Mouse (Mus musculus): ENCODE data around the gene S1pr2. TPM values are rescaled to one million over a fixed set of nuclear protein-coding genes. Genes with fewer than 3 reads are reported as not detected.
"Not testable (repeated sequence)": the region's sequence is repeated elsewhere in the genome, so short reads cannot be mapped to it uniquely, and the experiment has no call there.

Gene S1pr2
- polyA plus RNA-seq, 1 experiment from 2014 or later: 54.5 TPM

DNA sequence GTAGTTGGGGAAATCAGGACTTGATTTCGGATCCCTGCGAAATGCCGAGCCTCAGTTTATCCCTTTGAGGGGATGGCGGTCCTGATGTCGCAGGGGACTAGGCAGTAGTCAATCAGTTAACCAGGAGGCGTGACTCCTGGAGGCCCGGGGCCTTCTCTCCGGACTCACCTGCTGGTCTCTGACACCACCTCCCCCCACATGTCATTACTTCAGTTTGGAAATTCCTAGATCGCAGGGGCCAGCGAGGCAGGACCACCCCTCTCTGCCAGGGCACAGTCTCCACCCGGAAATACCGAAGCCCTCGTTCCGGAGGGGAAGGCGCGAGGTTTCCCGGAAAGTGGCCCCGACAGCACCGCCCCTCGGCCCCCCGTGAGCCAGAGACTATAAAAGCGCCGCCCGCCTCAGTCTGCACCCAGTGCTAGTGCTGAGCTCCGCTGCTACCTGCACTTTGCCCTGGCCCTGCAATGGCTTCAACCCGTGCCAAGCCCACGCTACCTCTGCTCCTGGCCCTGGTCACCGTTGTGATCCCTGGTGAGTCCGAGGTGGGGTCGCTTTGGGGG lies 39.1 kb upstream of the S1pr2 start, which contains the start of gene Icam1:
Gene Icam1, plus strand, starts transcription at position 415 of the 560 bp plus-strand sequence.
- H3K36me3 ChIP-seq (ENCODE audit: control insufficient read depth, insufficient read depth, low read length): no peaks in the 10 kb centered on the region
- no peaks in the 10 kb centered on the region for H3K4me1 ChIP-seq (ENCODE audit: control insufficient read depth, insufficient read depth, low read length)
- DNase-seq (ENCODE audit: low spot score): peak; percentile 52
- WGBS: under 1% methylated on average over 21 of the region's 30 CpGs
- no peaks in the 10 kb centered on the region for H3K9me3 ChIP-seq (ENCODE audit: control insufficient read depth, low read length)
- no peak within 1 kb of the TSS for H3K27ac ChIP-seq (replicated peaks; ENCODE audit: low read depth, low read length)
- H3K4me3 ChIP-seq (ENCODE audit: low read depth, low read length): peak within 1 kb of the TSS; percentile 43
- peak; percentile 48 for ATAC-seq (ENCODE audit: low read depth)
- H3K27me3 ChIP-seq (replicated peaks; ENCODE audit: control insufficient read depth, insufficient read depth, low read length): peaks cover 33% of the 10 kb centered on the region
- peak within 1 kb of the TSS; percentile 68 for H3K4me2 ChIP-seq (ENCODE audit: low read depth, low read length)
- H3K9ac ChIP-seq (ENCODE audit: low read depth, low read length): peak within 1 kb of the TSS; percentile 54

GRCm38 (mm10) chr9:21014691-21015570 lies 38.4 kb upstream of the S1pr2 start:
- H3K27ac ChIP-seq (replicated peaks; ENCODE audit: low read depth, low read length): no peak overlapping the region
- H3K36me3 ChIP-seq (ENCODE audit: control insufficient read depth, insufficient read depth, low read length): no peaks in the 10 kb centered on the region
- H3K4me2 ChIP-seq (ENCODE audit: low read depth, low read length): peak overlapping the region; percentile 68
- H3K27me3 ChIP-seq (replicated peaks; ENCODE audit: control insufficient read depth, insufficient read depth, low read length): peaks cover 33% of the 10 kb centered on the region
- WGBS: 2% methylated on average over 23 of the region's 29 CpGs
- peak; percentile 69 for ATAC-seq (ENCODE audit: low read depth)
- peak overlapping the region; percentile 43 for H3K4me3 ChIP-seq (ENCODE audit: low read depth, low read length)
- no peaks in the 10 kb centered on the region for H3K9me3 ChIP-seq (ENCODE audit: control insufficient read depth, low read length)
- DNase-seq (ENCODE audit: low spot score): peak; percentile 77
- peak overlapping the region; percentile 54 for H3K9ac ChIP-seq (ENCODE audit: low read depth, low read length)
- H3K4me1 ChIP-seq (ENCODE audit: control insufficient read depth, insufficient read depth, low read length): no peaks in the 10 kb centered on the region

DNA sequence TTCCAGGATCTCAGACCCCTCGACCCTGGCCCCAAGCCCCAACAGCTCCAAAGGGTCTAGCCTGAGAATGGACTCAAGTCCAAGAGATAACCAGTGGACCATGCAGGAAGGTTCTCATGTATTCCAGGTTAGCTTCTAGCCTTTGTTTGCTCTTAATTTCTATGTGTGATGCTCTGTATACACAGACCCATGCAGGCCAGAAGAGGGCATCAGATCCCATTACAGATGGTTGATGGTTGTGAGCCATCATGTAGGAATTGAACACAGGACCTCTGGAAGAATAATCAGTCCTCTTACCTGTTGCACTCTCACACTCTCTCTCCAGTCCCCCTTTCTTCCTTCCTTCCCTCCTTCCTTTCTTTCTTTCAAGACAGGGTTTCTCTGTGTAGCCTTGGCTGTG lies 35.8 kb upstream of the S1pr2 start:
- Histone ChIP-seq H3K9ac (ENCODE audit: low read depth, low read length) (no peak overlapping the region), H3K27me3 (replicated peaks; ENCODE audit: control insufficient read depth, insufficient read depth, low read length) (peaks cover 30% of the 10 kb centered on the region), H3K27ac (replicated peaks; ENCODE audit: low read depth, low read length) (peak overlapping the region; percentile 33; the same call in 1 of the 2 replicates), H3K9me3 (ENCODE audit: control insufficient read depth, low read length) (no peaks in the 10 kb centered on the region), H3K36me3 (ENCODE audit: control insufficient read depth, insufficient read depth, low read length) (peaks cover 18% of the 10 kb centered on the region), H3K4me2 (ENCODE audit: low read depth, low read length) (no peak overlapping the region), H3K4me1 (ENCODE audit: control insufficient read depth, insufficient read depth, low read length) (no peaks in the 10 kb centered on the region), H3K4me3 (ENCODE audit: low read depth, low read length) (no peak overlapping the region)
- no peak for ATAC-seq (ENCODE audit: low read depth)
- DNase-seq (ENCODE audit: low spot score): no peak
- WGBS: 36% methylated on average over 1 of the region's 1 CpGs

- ATAC-seq (ENCODE audit: low read depth) (no peak), DNase-seq (ENCODE audit: low spot score) (no peak)
- H3K9me3 ChIP-seq (ENCODE audit: control insufficient read depth, low read length): no peaks in the 10 kb centered on the region
Measured at GRCm38 (mm10) chr9:21011846-21012312, 35.3 kb upstream of the S1pr2 start.

GRCm38 (mm10) chr9:21010939-21011541 lies 34.5 kb upstream of the S1pr2 start:
- not testable (repeated sequence) for H3K4me2 ChIP-seq (ENCODE audit: low read depth, low read length); H3K9ac ChIP-seq (ENCODE audit: low read depth, low read length); H3K4me3 ChIP-seq (ENCODE audit: low read depth, low read length); H3K9me3 ChIP-seq (ENCODE audit: control insufficient read depth, low read length); H3K4me1 ChIP-seq (ENCODE audit: control insufficient read depth, insufficient read depth, low read length); ATAC-seq (ENCODE audit: low read depth); DNase-seq (ENCODE audit: low spot score); H3K27ac ChIP-seq (replicated peaks; ENCODE audit: low read depth, low read length)
- Histone ChIP-seq H3K27me3 (replicated peaks; ENCODE audit: control insufficient read depth, insufficient read depth, low read length) (peaks cover 17% of the 10 kb centered on the region), H3K36me3 (ENCODE audit: control insufficient read depth, insufficient read depth, low read length) (peaks cover 30% of the 10 kb centered on the region)
- 63% methylated on average over 9 of the region's 9 CpGs for WGBS

More at GRCm38 (mm10) chr9:21011846-21012312, 35.3 kb upstream of the S1pr2 start:
- peaks cover 25% of the 10 kb centered on the region for H3K27me3 ChIP-seq (replicated peaks; ENCODE audit: control insufficient read depth, insufficient read depth, low read length)
- H3K36me3 ChIP-seq (ENCODE audit: control insufficient read depth, insufficient read depth, low read length): peaks cover 23% of the 10 kb centered on the region
- H3K9ac ChIP-seq (ENCODE audit: low read depth, low read length): no peak overlapping the region
- 37% methylated on average over 5 of the region's 5 CpGs for WGBS
- H3K4me2 ChIP-seq (ENCODE audit: low read depth, low read length): no peak overlapping the region
- H3K4me1 ChIP-seq (ENCODE audit: control insufficient read depth, insufficient read depth, low read length): no peaks in the 10 kb centered on the region
- peak overlapping the region; percentile 33; the same call in 1 of the 2 replicates for H3K27ac ChIP-seq (replicated peaks; ENCODE audit: low read depth, low read length)
- H3K4me3 ChIP-seq (ENCODE audit: low read depth, low read length): no peak overlapping the region

- Histone ChIP-seq H3K4me1 (ENCODE audit: control insufficient read depth, insufficient read depth, low read length) (no peaks in the 10 kb centered on the region), H3K4me2 (ENCODE audit: low read depth, low read length) (no peak overlapping the region), H3K4me3 (ENCODE audit: low read depth, low read length) (no peak overlapping the region), H3K36me3 (ENCODE audit: control insufficient read depth, insufficient read depth, low read length) (peaks cover 35% of the 10 kb centered on the region), H3K27me3 (replicated peaks; ENCODE audit: control insufficient read depth, insufficient read depth, low read length) (peaks cover 10% of the 10 kb centered on the region), H3K9me3 (ENCODE audit: control insufficient read depth, low read length) (no peaks in the 10 kb centered on the region), H3K27ac (replicated peaks; ENCODE audit: low read depth, low read length) (no peak overlapping the region), H3K9ac (ENCODE audit: low read depth, low read length) (no peak overlapping the region)
- WGBS: 54% methylated on average over 2 of the region's 2 CpGs
- DNase-seq (ENCODE audit: low spot score) (no peak), ATAC-seq (ENCODE audit: low read depth) (no peak)
Measured at GRCm38 (mm10) chr9:21010362-21010761, 33.8 kb upstream of the S1pr2 start.

DNA sequence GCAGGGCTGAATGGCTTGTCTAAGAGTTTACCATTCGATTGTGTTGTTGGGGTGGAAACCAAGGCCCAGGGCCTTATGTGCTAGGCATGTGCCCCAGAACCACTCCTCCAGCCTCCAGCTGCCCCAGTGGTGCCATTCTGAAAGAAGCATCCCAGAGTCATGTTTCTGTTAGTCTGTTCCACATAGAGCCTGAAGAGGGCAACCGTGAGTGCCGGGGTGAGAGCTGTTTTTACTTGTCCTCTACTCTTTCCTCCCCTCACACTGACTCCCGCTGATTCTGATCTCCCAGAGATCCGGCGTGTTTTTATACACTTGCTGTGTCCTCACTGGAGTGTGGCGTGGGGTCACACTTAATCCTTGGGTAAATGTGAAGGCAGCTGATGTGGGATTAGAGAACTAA lies 31.4 kb upstream of the S1pr2 start:
- WGBS: 86% methylated on average over 7 of the region's 7 CpGs
- peaks cover 45% of the 10 kb centered on the region for H3K36me3 ChIP-seq (ENCODE audit: control insufficient read depth, insufficient read depth, low read length)
- no peak overlapping the region for H3K9ac ChIP-seq (ENCODE audit: low read depth, low read length)
- H3K9me3 ChIP-seq (ENCODE audit: control insufficient read depth, low read length): no peaks in the 10 kb centered on the region
- ATAC-seq (ENCODE audit: low read depth) (no peak), DNase-seq (ENCODE audit: low spot score) (no peak)
- no peaks in the 10 kb centered on the region for H3K4me1 ChIP-seq (ENCODE audit: control insufficient read depth, insufficient read depth, low read length)
- no peak overlapping the region for H3K4me2 ChIP-seq (ENCODE audit: low read depth, low read length)
- H3K4me3 ChIP-seq (ENCODE audit: low read depth, low read length): no peak overlapping the region
- no peak overlapping the region for H3K27ac ChIP-seq (replicated peaks; ENCODE audit: low read depth, low read length)
- no peaks in the 10 kb centered on the region for H3K27me3 ChIP-seq (replicated peaks; ENCODE audit: control insufficient read depth, insufficient read depth, low read length)

DNA sequence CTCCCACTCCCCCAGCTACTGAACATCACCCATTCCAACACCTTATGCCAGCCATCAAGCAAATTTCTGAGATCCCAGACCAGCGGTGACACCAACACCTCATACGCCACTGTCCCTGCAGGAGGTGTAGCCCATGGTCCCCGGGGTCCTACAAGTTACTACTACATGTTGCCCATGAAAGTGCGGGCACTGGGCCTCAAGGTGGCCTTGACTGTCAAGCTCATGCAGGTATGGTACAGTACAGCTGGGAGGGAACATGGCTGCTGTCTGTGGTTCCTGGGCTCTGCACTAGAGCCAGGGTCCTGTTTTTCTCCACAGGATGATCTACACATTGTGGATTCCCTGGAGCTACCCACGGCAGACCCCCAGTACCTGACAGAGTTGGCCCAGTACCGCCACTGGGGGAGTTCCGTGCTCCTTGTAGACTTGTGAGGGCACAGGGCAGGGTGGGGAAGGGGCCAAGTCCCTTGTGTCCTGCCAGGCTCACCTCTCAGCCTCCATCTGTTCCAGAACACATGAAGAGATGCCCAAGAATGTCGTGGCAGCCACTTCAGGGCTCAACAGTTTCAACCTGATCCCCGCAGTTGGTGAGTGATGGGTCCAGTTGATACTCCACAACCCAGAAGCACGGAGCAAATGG lies 30.9 kb upstream of the S1pr2 start:
- Histone ChIP-seq H3K9me3 (ENCODE audit: control insufficient read depth, low read length) (no peaks in the 10 kb centered on the region), H3K9ac (ENCODE audit: low read depth, low read length) (no peak overlapping the region), H3K36me3 (ENCODE audit: control insufficient read depth, insufficient read depth, low read length) (peaks cover 45% of the 10 kb centered on the region), H3K4me1 (ENCODE audit: control insufficient read depth, insufficient read depth, low read length) (no peaks in the 10 kb centered on the region), H3K27me3 (replicated peaks; ENCODE audit: control insufficient read depth, insufficient read depth, low read length) (no peaks in the 10 kb centered on the region), H3K4me3 (ENCODE audit: low read depth, low read length) (no peak overlapping the region), H3K4me2 (ENCODE audit: low read depth, low read length) (no peak overlapping the region), H3K27ac (replicated peaks; ENCODE audit: low read depth, low read length) (no peak overlapping the region)
- WGBS: 92% methylated on average over 9 of the region's 10 CpGs
- ATAC-seq (ENCODE audit: low read depth): no peak
- DNase-seq (ENCODE audit: low spot score): no peak

All from embryonic facial prominence, embryonic 14.5 days (tissue).